ENCODE assay signal across 10 mouse cellular contexts in genomic region chr14:25512803-25513202, GRCm38 (mm10). TPM values are rescaled to one million over a fixed set of nuclear protein-coding genes. Genes with fewer than 3 reads are reported as not detected.
DNase-seq lines count a peak whose midpoint lies in the region; ATAC-seq lines count a peak whose summit lies in the region.
"Had no signal": no experiment of that assay in that cellular context is flagged by ENCODE, and none has a peak within 500 bp of the region (broad histone marks: within the 10 kb centered on the region; RNA-seq: fewer than 3 reads in every experiment).

No protein-coding gene starts in this region.

- H3K27ac ChIP-seq in heart, embryonic 10.5 days: peak overlapping the region; percentile 77
- no peak overlapping the region for H3K27ac ChIP-seq in forebrain, embryonic 16.5 days (ENCODE audit: low read length)
- H3K27ac ChIP-seq in midbrain, embryonic 12.5 days (replicated peaks): peak overlapping the region; percentile 62

- peaks cover 23% of the 10 kb centered on the region for H3K36me3 ChIP-seq in heart, embryonic 10.5 days
- no peaks in the 10 kb centered on the region for H3K36me3 ChIP-seq in forebrain, embryonic 16.5 days (ENCODE audit: control insufficient read depth, insufficient read depth)
- peaks cover 33% of the 10 kb centered on the region for H3K36me3 ChIP-seq in midbrain, embryonic 12.5 days

- peaks cover 99% of the 10 kb centered on the region for H3K4me1 ChIP-seq in heart, embryonic 10.5 days
- H3K4me1 ChIP-seq in forebrain, embryonic 16.5 days (replicated peaks; ENCODE audit: control insufficient read depth, insufficient read depth, low read length): peaks cover 53% of the 10 kb centered on the region
- H3K4me1 ChIP-seq in midbrain, embryonic 12.5 days: peaks cover 77% of the 10 kb centered on the region

- H3K27me3 ChIP-seq in heart, embryonic 10.5 days (ENCODE audit: insufficient read depth, poor library complexity, severe bottlenecking): no peaks in the 10 kb centered on the region
- no peaks in the 10 kb centered on the region for H3K27me3 ChIP-seq in forebrain, embryonic 16.5 days (replicated peaks; ENCODE audit: control insufficient read depth, insufficient read depth, low read length)
- H3K27me3 ChIP-seq in midbrain, embryonic 12.5 days: no peaks in the 10 kb centered on the region

- H3K4me3 ChIP-seq in heart, embryonic 10.5 days: no peak overlapping the region
- H3K4me3 ChIP-seq in forebrain, embryonic 16.5 days (replicated peaks; ENCODE audit: low read length): no peak overlapping the region
- H3K4me3 ChIP-seq in midbrain, embryonic 12.5 days: no peak overlapping the region

- 15% methylated on average over 6 of the region's 6 CpGs for WGBS in heart, embryonic 10.5 days
- WGBS in forebrain, embryonic 16.5 days: 35% methylated on average over 6 of the region's 6 CpGs
- 24% methylated on average over 6 of the region's 6 CpGs for WGBS in midbrain, embryonic 12.5 days

- no peak overlapping the region for H3K4me2 ChIP-seq in forebrain, embryonic 16.5 days (ENCODE audit: low read length)
- H3K4me2 ChIP-seq in midbrain, embryonic 12.5 days (replicated peaks): no peak overlapping the region

- H3K9ac ChIP-seq in forebrain, embryonic 16.5 days (replicated peaks; ENCODE audit: low read depth, low read length): no peak overlapping the region
- no peak overlapping the region for H3K9ac ChIP-seq in midbrain, embryonic 12.5 days (replicated peaks)

- no peaks in the 10 kb centered on the region for H3K9me3 ChIP-seq in heart, embryonic 10.5 days
- no peaks in the 10 kb centered on the region for H3K9me3 ChIP-seq in forebrain, embryonic 16.5 days (ENCODE audit: control insufficient read depth, low read length)
- H3K9me3 ChIP-seq in midbrain, embryonic 12.5 days: no peaks in the 10 kb centered on the region

- no peak for DNase-seq in heart, embryonic 10.5 days (ENCODE audit: low spot score)
- DNase-seq in heart, adult 8-10 months (ENCODE audit: low spot score): no peak
- peak; percentile 57 for DNase-seq in brain, adult 2 months (ENCODE audit: low read depth, low spot score)
- no peak for DNase-seq in natural killer cell, adult 2 months (ENCODE audit: low spot score in 2 of 2)
- no peak for DNase-seq in lung, postnatal 14 days
- DNase-seq in Muller cell, postnatal 12 days (ENCODE audit: inconsistent ontology term): no peak
- DNase-seq: lung, postnatal 4 days had no signal

- ATAC-seq in forebrain, embryonic 16.5 days: peak; percentile 39; the same call in 1 of the 2 replicates
- peak; percentile 38; the same call in 1 of the 2 replicates for ATAC-seq in midbrain, embryonic 12.5 days (ENCODE audit: low FRiP score, low read depth)
- ATAC-seq: CD4-positive, CD25-positive, alpha-beta regulatory T cell, adult 4 months had no signal

RNA-seq across cellular contexts. Expression of gene Zmiz1, which starts 53.8 kb away (rescaled TPM):
- 38.1 and 45.8 TPM in 2 replicates for polyA plus RNA-seq in heart, embryonic 10.5 days (2016; fragmentation: Nextera tagmentation; extraction: Ambion mirVana)
- total RNA-seq in heart, adult 8-10 months (2022): 10 to 100 TPM; 34.7 to 44.1 (median 40.4) TPM
- polyA plus RNA-seq in forebrain, embryonic 16.5 days (2015; fragmentation: Nextera tagmentation; extraction: Ambion mirVana): 52.6 and 56.6 TPM in 2 replicates
- 79.4 and 82.5 TPM in 2 replicates for polyA plus RNA-seq in midbrain, embryonic 12.5 days (2016; fragmentation: Nextera tagmentation; extraction: Ambion mirVana)
